Mouse (Mus musculus) liver, adult 2 months (tissue): Measurements from ENCODE around the gene Ergic1. TPM values are rescaled to one million over a fixed set of nuclear protein-coding genes. Genes with fewer than 3 reads are reported as not detected.

Experiments used
- DNase-seq: peaks from one replicate; pipeline ENCODE4 v3.0.0-alpha.2; 2011; ENCODE audit warnings: low read depth, low spot score; ENCODE audit errors: extremely low read depth
- H3K27ac ChIP-seq: fragments of 200-500 bp; replicated peaks from 2 replicates; pipeline ENCODE4 v1.5.1; 2012; ENCODE audit warnings: low read depth, mild to moderate bottlenecking, control low read depth, inconsistent platforms, low read length; ENCODE audit not compliant: insufficient read depth
- H3K27me3 ChIP-seq: fragments of 200-500 bp; 2 replicates; pipeline ENCODE4 v1.6.1; 2012; ENCODE audit warnings: mild to moderate bottlenecking, moderate library complexity, low read length, inconsistent platforms; ENCODE audit not compliant: control insufficient read depth, insufficient read depth
- H3K36me3 ChIP-seq: fragments of 200-500 bp; 2 replicates; pipeline ENCODE4 v1.6.1; 2012; ENCODE audit warnings: low read length, inconsistent platforms; ENCODE audit not compliant: control insufficient read depth, insufficient read depth
- H3K4me1 ChIP-seq: fragments of 200-500 bp; 2 replicates; pipeline ENCODE4 v1.6.1; 2011; ENCODE audit warnings: low read length; ENCODE audit not compliant: control insufficient read depth, insufficient read depth
- H3K4me3 ChIP-seq: fragments of 200-500 bp; 2 replicates; pipeline ENCODE4 v1.5.1; 2011; ENCODE audit warnings: low read depth, mild to moderate bottlenecking, control low read depth, low read length, moderate library complexity; ENCODE audit not compliant: insufficient read depth
- H3K79me2 ChIP-seq: fragments of 200-500 bp; 2 replicates; pipeline ENCODE4 v1.6.1; 2012; ENCODE audit warnings: inconsistent platforms, mild to moderate bottlenecking, low read length, moderate library complexity; ENCODE audit not compliant: control insufficient read depth, insufficient read depth
- H3K9ac ChIP-seq: fragments of 200-500 bp; 2 replicates; pipeline ENCODE4 v1.6.1; 2012; ENCODE audit warnings: low read depth, mild to moderate bottlenecking, control low read depth, inconsistent platforms, low read length
- CTCF ChIP-seq: fragments of 200-500 bp; IDR thresholded peaks from 2 replicates; pipeline ENCODE4 v1.5.1; 2011; ENCODE audit warnings: low read depth, low read length, control low read depth
- POLR2A ChIP-seq: fragments of 200-500 bp; IDR thresholded peaks from 2 replicates; pipeline ENCODE4 v1.6.1; 2011; ENCODE audit warnings: low read length, control low read depth; ENCODE audit not compliant: insufficient read depth; ENCODE audit errors: extremely low read depth
- WGBS: fragments of 180-500 bp; shearing (Covaris S2); methylation state at CpG from one replicate; pipeline ENCODE4 v1.1.7; 2018; 5-methylcytosine and 5-hydroxymethylcytosine counted together
- polyA plus RNA-seq: library from polyadenylated mRNA; depleted of rRNA; stranded (reverse); fragments of >200 nt; gene quantifications from 2 replicates; pipeline ENCODE4 v1.2.3, GENCODE M21; 2012
- total RNA-seq: library from RNA; depleted of rRNA; stranded (reverse); fragments of >200 nt; gene quantifications from 2 replicates; pipeline ENCODE4 v1.2.3, GENCODE M21; 2014

The Ergic1 gene
- total and polyA plus RNA-seq, 2 experiments, result 30.7 to 93.3 TPM

- Histone ChIP-seq H3K36me3 (no peaks in the 10 kb centered on the region), H3K4me1 (peaks cover 18% of the 10 kb centered on the region), H3K27ac (no peak overlapping the region), H3K4me3 (no peak overlapping the region), H3K79me2 (no peaks in the 10 kb centered on the region), H3K9ac (no peak overlapping the region), H3K27me3 (no peaks in the 10 kb centered on the region)
- no peak for TF ChIP-seq POLR2A
- TF ChIP-seq CTCF, result no peak
- no peak for DNase-seq
- 90% methylated on average over 4 of the region's 4 CpGs for WGBS
Observed at GRCm38 (mm10) chr17:26515675-26516074, 45.6 kb upstream of the Ergic1 start.

DNA sequence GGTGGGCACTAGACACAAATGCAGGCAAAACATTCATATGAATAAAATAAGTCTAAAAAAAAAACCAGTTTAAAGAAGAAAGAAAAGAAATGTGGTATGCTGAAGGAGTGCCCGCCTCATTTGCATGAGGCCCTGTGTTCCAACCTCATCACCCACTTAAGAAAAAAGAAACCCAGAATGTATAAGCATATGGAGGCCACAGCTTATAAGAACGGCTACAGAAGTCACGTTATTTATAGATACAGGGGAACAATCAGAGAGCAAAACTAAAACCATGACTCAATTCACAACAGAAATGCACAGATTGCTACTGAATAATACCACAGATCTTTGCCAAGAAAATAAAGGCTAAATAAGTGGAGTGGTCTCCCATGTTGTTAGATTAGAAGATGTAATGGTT, 43.0 kb upstream of the Ergic1 start:
- Histone ChIP-seq H3K4me3 (no peak overlapping the region), H3K27me3 (no peaks in the 10 kb centered on the region), H3K79me2 (no peaks in the 10 kb centered on the region), H3K9ac (no peak overlapping the region), H3K36me3 (no peaks in the 10 kb centered on the region), H3K27ac (no peak overlapping the region), H3K4me1 (peaks cover 6% of the 10 kb centered on the region; the same call in 1 of the 2 replicates)
- TF ChIP-seq CTCF (no peak), POLR2A (no peak)
- 88% methylated on average over 3 of the region's 3 CpGs for WGBS
- DNase-seq, result no peak

DNA sequence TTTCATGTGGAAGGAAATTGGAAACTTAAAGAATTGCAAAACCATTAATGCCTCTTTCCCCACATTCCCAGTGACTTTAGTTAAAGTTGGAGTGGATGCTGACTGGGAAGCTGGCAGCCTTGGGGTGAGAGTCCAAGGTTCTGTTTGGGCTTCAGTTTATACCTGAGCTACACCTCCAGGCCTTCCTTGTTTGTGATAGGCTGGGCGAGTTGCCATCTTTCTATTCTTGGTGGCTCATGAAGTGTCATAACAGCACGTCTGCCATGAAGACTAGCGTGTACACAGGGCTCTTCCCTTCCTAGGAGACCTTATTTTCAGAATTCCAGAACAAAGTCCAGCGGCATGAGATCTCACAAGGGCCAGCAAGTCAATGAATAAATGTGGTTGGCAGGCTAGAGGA, 38.6 kb upstream of the Ergic1 start:
- peak overlapping the region; percentile 78 for H3K27ac ChIP-seq
- H3K4me1 ChIP-seq, result peaks cover 7% of the 10 kb centered on the region; the same call in 1 of the 2 replicates
- TF ChIP-seq POLR2A (no peak), CTCF (no peak)
- H3K36me3 ChIP-seq, result no peaks in the 10 kb centered on the region
- H3K27me3 ChIP-seq, result no peaks in the 10 kb centered on the region
- no peaks in the 10 kb centered on the region for H3K79me2 ChIP-seq
- no peak overlapping the region for H3K9ac ChIP-seq
- H3K4me3 ChIP-seq, result no peak overlapping the region
- DNase-seq, result peak; percentile 98
- 25% methylated on average over 4 of the region's 4 CpGs for WGBS

DNA sequence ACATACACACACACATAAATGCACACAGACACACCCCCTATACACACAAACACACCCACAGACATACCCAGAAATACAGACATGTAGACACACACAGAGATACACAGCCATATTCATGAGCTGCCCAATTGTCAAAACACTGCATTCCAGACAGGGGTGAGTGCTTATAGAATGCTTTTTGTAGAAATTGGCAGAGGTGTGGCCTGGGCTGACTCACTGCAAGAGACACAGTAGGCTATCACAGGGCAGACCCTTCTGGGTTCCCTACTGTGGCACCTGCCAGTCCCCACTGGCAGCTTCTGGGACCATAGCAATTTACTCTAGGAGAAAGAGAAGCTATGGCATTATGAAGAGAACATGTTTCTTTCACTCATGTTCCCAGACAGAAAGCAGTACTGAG, 37.0 kb upstream of the Ergic1 start:
- no peak for DNase-seq
- no peaks in the 10 kb centered on the region for H3K79me2 ChIP-seq
- no peak overlapping the region for H3K9ac ChIP-seq
- TF ChIP-seq CTCF (no peak), POLR2A (no peak)
- H3K4me1 ChIP-seq, result peaks cover 7% of the 10 kb centered on the region; the same call in 1 of the 2 replicates
- H3K36me3 ChIP-seq, result no peaks in the 10 kb centered on the region
- H3K27ac ChIP-seq, result no peak overlapping the region
- H3K27me3 ChIP-seq, result no peaks in the 10 kb centered on the region
- no peak overlapping the region for H3K4me3 ChIP-seq

DNA sequence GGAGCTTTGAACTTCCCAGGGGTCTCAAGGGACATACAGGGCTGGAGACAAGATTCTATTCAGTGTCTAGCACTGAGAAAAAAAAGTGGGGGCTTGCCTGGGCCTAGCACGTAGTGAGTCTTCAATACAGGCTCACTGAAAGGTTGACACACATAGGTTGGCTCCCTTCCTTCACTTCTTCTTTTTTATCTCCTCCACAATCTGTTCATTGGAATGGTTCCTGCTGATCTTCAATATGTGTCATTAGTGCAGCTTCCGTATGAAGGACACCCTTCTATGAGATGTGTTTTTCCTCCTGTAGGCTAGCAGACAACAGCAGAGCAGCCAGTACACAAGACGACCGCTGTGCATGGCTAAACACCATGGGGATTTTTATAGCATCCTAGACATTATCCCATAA, 36.5 kb upstream of the Ergic1 start:
- H3K27ac ChIP-seq, result no peak overlapping the region
- no peaks in the 10 kb centered on the region for H3K79me2 ChIP-seq
- H3K4me3 ChIP-seq, result no peak overlapping the region
- no peaks in the 10 kb centered on the region for H3K27me3 ChIP-seq
- TF ChIP-seq CTCF, result no peak
- TF ChIP-seq POLR2A, result no peak
- no peak overlapping the region for H3K9ac ChIP-seq
- no peak for DNase-seq
- 83% methylated on average over 4 of the region's 4 CpGs for WGBS
- no peaks in the 10 kb centered on the region for H3K36me3 ChIP-seq
- peaks cover 7% of the 10 kb centered on the region; the same call in 1 of the 2 replicates for H3K4me1 ChIP-seq

GRCm38 (mm10) chr17:26525316-26525715, 36.0 kb upstream of the Ergic1 start:
- Histone ChIP-seq H3K79me2 (no peaks in the 10 kb centered on the region), H3K27ac (no peak overlapping the region), H3K36me3 (no peaks in the 10 kb centered on the region), H3K27me3 (no peaks in the 10 kb centered on the region), H3K9ac (no peak overlapping the region), H3K4me1 (peaks cover 7% of the 10 kb centered on the region; the same call in 1 of the 2 replicates), H3K4me3 (no peak overlapping the region)
- TF ChIP-seq CTCF (no peak), POLR2A (no peak)
- WGBS, result 41% methylated on average over 7 of the region's 7 CpGs
- peak; percentile 94 for DNase-seq
